Mouse (Mus musculus) hindbrain, embryonic 10.5 days (tissue): ENCODE measurements around the gene Nars2. TPM values are rescaled to one million over a fixed set of nuclear protein-coding genes. Genes with fewer than 3 reads are reported as not detected.

Experiments
- DNase-seq: peaks from one replicate; pipeline ENCODE4 v3.0.0-alpha.2; 2017; ENCODE audit warnings: low spot score
- H3K27ac ChIP-seq: fragments of 300-500 bp; sonication (generic); 2 replicates; pipeline ENCODE4 v1.5.1; 2016; ENCODE audit warnings: mild to moderate bottlenecking, moderate library complexity
- H3K27me3 ChIP-seq: fragments of 300-500 bp; sonication (generic); 2 replicates; pipeline ENCODE4 v1.6.1; 2016; ENCODE audit warnings: mild to moderate bottlenecking; ENCODE audit not compliant: poor library complexity, insufficient read depth, severe bottlenecking
- H3K36me3 ChIP-seq: fragments of 300-500 bp; sonication (generic); 2 replicates; pipeline ENCODE4 v1.6.1; 2016; ENCODE audit warnings: mild to moderate bottlenecking, moderate library complexity
- H3K4me1 ChIP-seq: fragments of 300-500 bp; sonication (generic); replicated peaks from 2 replicates; pipeline ENCODE4 v1.6.1; 2016; ENCODE audit warnings: mild to moderate bottlenecking
- H3K4me3 ChIP-seq: fragments of 300-500 bp; sonication (generic); 2 replicates; pipeline ENCODE4 v1.5.1; 2016; ENCODE audit warnings: mild to moderate bottlenecking, moderate library complexity
- H3K9me3 ChIP-seq: fragments of 300-500 bp; sonication (generic); 2 replicates; pipeline ENCODE4 v1.6.1; 2016; ENCODE audit warnings: mild to moderate bottlenecking, moderate library complexity
- WGBS: fragments of 180-500 bp; shearing (Covaris S2); methylation state at CpG from one replicate; pipeline ENCODE4 v1.1.7; 2016; 5-methylcytosine and 5-hydroxymethylcytosine counted together
- polyA plus RNA-seq: library from polyadenylated mRNA; unstranded; fragments of >200 nt; fragmentation: Nextera tagmentation; extraction: Ambion mirVana; gene quantifications from 2 replicates; pipeline ENCODE4 v1.2.1, GENCODE M21; 2016

Nars2 gene
- polyA plus RNA-seq, 1 experiment from 2014 or later: 22.3 TPM

GRCm38 (mm10) chr7:96975914-96976313, 24.6 kb downstream of the Nars2 start:
- Histone ChIP-seq H3K27ac (no peak overlapping the region), H3K27me3 (no peaks in the 10 kb centered on the region)
- no peak for DNase-seq

GRCm38 (mm10) chr7:96977209-96977608, 25.9 kb downstream of the Nars2 start:
- no peak for DNase-seq
- Histone ChIP-seq H3K4me3 (no peak overlapping the region), H3K27ac (no peak overlapping the region), H3K4me1 (0 out of 2 replicates have a peak, but pooled peaks cover 3% of the 10 kb centered on the region), H3K9me3 (no peaks in the 10 kb centered on the region), H3K36me3 (peaks cover 8% of the 10 kb centered on the region), H3K27me3 (no peaks in the 10 kb centered on the region)
- WGBS: 89% methylated on average over 1 of the region's 1 CpGs

More at GRCm38 (mm10) chr7:96975914-96976313, 24.6 kb downstream of the Nars2 start:
- 89% methylated on average over 5 of the region's 5 CpGs for WGBS
- H3K4me3 ChIP-seq: no peak overlapping the region
- peaks cover 8% of the 10 kb centered on the region for H3K36me3 ChIP-seq
- peaks cover 3% of the 10 kb centered on the region; the same call in 1 of the 2 replicates for H3K4me1 ChIP-seq
- no peaks in the 10 kb centered on the region for H3K9me3 ChIP-seq

DNA sequence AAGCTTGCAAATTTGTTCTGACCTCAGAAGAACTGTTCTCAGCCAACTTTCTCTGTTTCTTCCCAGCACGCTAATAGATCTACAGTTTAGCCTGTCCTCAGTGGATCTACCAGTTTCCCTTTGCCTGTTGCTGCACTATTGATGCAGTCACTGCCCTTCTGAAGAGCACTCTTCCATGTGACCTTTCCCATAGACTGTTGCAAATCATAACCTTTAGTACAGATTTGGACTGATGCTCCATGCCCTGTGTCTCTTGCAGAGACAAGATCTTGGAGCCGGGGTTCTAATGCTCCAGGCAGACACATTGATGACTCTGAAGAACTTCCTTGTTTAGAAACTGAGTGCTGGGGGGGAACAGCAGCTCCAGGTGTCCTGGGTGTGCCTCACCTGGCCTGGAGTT, 30.1 kb downstream of the Nars2 start:
- 94% methylated on average over 2 of the region's 2 CpGs for WGBS
- Histone ChIP-seq H3K27me3 (no peaks in the 10 kb centered on the region), H3K36me3 (no peaks in the 10 kb centered on the region; the same call in 1 of the 2 replicates), H3K4me3 (no peak overlapping the region), H3K9me3 (no peaks in the 10 kb centered on the region), H3K27ac (no peak overlapping the region), H3K4me1 (peaks cover 28% of the 10 kb centered on the region)
- no peak for DNase-seq

DNA sequence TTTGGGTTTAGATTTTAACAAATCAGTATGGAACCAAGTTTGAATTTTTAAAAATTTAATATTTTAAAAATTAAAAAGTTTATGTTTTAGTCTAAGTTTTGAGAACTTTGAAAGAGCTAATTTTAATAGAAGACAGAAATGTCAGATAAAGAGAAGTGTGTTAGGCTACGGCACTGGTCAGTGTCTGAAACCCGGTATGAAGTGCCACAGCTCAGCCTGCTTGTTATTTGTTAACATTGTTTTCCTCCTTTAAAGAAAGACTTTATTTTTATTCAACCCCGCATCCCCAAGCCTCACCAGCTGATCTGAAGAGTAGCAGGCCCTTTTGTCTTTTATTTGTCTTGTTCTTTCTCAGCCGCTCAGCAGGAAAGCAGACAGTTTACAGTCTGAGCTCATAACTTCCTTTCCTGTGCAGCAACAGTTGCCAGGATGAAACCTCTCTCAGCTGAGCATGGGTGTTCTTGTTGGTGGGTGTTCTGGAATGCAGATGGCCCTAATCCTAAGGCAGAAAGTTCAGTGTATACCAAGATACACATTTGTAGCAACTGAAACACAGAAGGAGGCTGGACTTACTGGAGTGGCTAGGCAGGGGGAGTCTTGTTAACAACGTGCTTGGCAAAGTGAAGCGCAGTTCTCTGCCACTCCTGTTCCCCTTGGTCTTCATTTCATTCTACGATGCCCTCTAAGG, 32.5 kb downstream of the Nars2 start:
- Histone ChIP-seq H3K4me3 (no peak overlapping the region), H3K4me1 (peaks cover 42% of the 10 kb centered on the region), H3K27ac (0 out of 2 replicates have a peak overlapping the region, but pooled peaks have one; percentile 23), H3K27me3 (no peaks in the 10 kb centered on the region), H3K36me3 (no peaks in the 10 kb centered on the region), H3K9me3 (no peaks in the 10 kb centered on the region)
- DNase-seq: peak; percentile 19
- WGBS: 32% methylated on average over 7 of the region's 7 CpGs

- H3K36me3 ChIP-seq: no peaks in the 10 kb centered on the region
- H3K27me3 ChIP-seq: no peaks in the 10 kb centered on the region
- WGBS: 38% methylated on average over 8 of the region's 8 CpGs
- H3K27ac ChIP-seq: no peak overlapping the region
- H3K4me3 ChIP-seq: no peak overlapping the region
- DNase-seq: peak; percentile 24
- no peaks in the 10 kb centered on the region for H3K9me3 ChIP-seq
- peaks cover 42% of the 10 kb centered on the region for H3K4me1 ChIP-seq
These were observed 34.5 kb downstream of the Nars2 start for GRCm38 (mm10) chr7:96985798-96986197.

DNA sequence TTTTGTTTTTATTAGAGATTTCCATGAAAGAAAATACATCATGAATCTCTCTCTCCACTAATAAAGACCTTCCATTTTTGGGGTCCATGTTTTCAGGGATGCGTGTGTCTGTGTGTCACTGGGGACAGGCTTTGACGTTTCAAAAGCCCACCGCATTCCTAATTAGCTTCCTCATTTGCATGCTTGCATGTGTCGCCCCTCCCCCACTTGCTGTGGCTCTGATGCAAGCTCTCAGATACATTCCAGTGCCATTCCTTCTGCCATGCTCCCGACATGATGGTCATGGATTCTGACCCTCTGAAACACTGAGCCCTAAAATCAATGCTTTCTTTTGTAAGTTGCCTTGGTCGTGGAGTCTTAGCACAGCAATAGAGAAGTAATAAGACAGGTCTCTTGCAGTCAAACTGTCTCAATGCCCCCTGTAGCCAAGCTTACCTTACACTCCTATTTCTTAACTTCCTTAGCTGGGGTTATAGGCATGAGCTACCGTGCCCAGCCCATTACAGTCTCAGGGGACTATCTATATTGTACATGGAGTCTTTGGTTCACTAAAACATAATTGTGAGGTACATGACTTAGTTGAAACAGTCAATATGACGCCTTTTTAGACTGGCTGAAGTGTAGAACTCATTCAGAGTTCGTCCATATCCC, 35.6 kb downstream of the Nars2 start:
- 36% methylated on average over 9 of the region's 9 CpGs for WGBS

DNA sequence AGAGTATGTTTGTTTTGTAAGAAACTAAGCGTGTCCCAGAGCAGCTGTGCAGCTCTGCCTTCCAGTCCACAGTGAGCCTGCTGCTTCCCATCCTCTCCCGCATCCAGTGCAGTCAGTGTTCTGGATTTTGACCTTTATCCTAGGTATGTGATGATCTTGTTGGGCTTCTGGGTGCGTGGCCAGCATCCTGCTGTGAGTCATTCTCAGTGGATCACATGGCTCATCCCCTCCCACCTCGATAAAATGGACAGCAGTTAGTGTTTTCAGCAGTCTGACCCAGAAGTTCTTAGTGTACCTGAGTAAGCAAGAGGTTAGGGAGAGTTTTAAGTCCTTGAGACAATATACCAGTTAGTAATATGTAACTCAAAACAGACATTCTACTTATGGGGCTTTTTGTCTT, 36.4 kb downstream of the Nars2 start:
- DNase-seq: no peak
- Histone ChIP-seq H3K27ac (no peak overlapping the region), H3K9me3 (no peaks in the 10 kb centered on the region), H3K4me3 (no peak overlapping the region), H3K27me3 (no peaks in the 10 kb centered on the region), H3K36me3 (no peaks in the 10 kb centered on the region), H3K4me1 (peaks cover 45% of the 10 kb centered on the region)
- WGBS: 68% methylated on average over 4 of the region's 4 CpGs

More for the DNA sequence above, 35.6 kb downstream of the Nars2 start:
- no peaks in the 10 kb centered on the region for H3K36me3 ChIP-seq
- no peak overlapping the region for H3K4me3 ChIP-seq
- peak; percentile 20 for DNase-seq
- no peaks in the 10 kb centered on the region for H3K27me3 ChIP-seq
- H3K27ac ChIP-seq: no peak overlapping the region
- H3K9me3 ChIP-seq: no peaks in the 10 kb centered on the region
- peaks cover 47% of the 10 kb centered on the region for H3K4me1 ChIP-seq

GRCm38 (mm10) chr7:97012956-97013355, 61.7 kb downstream of the Nars2 start:
- no peak overlapping the region for H3K27ac ChIP-seq
- WGBS: 82% methylated on average over 3 of the region's 3 CpGs
- H3K4me3 ChIP-seq: no peak overlapping the region
- H3K27me3 ChIP-seq: no peaks in the 10 kb centered on the region
- H3K36me3 ChIP-seq: 0 out of 2 replicates have a peak, but pooled peaks cover 14% of the 10 kb centered on the region
- 0 out of 2 replicates have a peak, but pooled peaks cover 8% of the 10 kb centered on the region for H3K9me3 ChIP-seq
- no peaks in the 10 kb centered on the region for H3K4me1 ChIP-seq
- no peak for DNase-seq

GRCm38 (mm10) chr7:97018005-97018404, 66.7 kb downstream of the Nars2 start:
- Histone ChIP-seq H3K4me1 (no peaks in the 10 kb centered on the region), H3K27ac (no peak overlapping the region), H3K27me3 (no peaks in the 10 kb centered on the region), H3K36me3 (0 out of 2 replicates have a peak, but pooled peaks cover 14% of the 10 kb centered on the region), H3K9me3 (0 out of 2 replicates have a peak, but pooled peaks cover 8% of the 10 kb centered on the region), H3K4me3 (no peak overlapping the region)
- DNase-seq: no peak
- WGBS: 74% methylated on average over 4 of the region's 4 CpGs

DNA sequence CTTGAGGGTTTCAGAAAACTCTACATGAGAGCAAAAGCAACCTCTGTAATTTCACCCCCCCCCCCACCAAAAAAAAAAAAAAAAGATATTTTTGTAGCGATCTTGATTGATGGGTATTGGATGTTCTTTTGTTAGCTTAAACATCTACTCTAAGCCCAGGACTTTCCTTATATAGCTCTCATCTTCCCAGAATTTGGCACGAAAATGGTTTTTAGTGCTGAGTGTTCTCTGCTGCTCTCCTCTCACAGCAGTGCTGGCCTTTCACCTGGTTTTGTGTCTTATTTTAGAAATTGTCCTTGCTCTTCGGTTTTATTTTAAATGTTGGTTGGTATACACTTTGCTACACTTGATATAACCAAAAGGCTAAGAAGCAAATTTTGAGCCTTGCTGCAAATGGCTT, 67.1 kb downstream of the Nars2 start:
- H3K4me3 ChIP-seq: no peak overlapping the region
- no peaks in the 10 kb centered on the region for H3K27me3 ChIP-seq
- WGBS: 94% methylated on average over 3 of the region's 3 CpGs
- 0 out of 2 replicates have a peak, but pooled peaks cover 8% of the 10 kb centered on the region for H3K9me3 ChIP-seq
- H3K27ac ChIP-seq: no peak overlapping the region
- no peak for DNase-seq
- H3K36me3 ChIP-seq: 0 out of 2 replicates have a peak, but pooled peaks cover 14% of the 10 kb centered on the region
- no peaks in the 10 kb centered on the region for H3K4me1 ChIP-seq

- Histone ChIP-seq H3K4me3 (no peak overlapping the region), H3K9me3 (0 out of 2 replicates have a peak, but pooled peaks cover 8% of the 10 kb centered on the region), H3K27ac (no peak overlapping the region), H3K27me3 (no peaks in the 10 kb centered on the region), H3K4me1 (no peaks in the 10 kb centered on the region), H3K36me3 (0 out of 2 replicates have a peak, but pooled peaks cover 11% of the 10 kb centered on the region)
- 82% methylated on average over 1 of the region's 1 CpGs for WGBS
- no peak for DNase-seq
These were observed 68.0 kb downstream of the Nars2 start for GRCm38 (mm10) chr7:97019303-97019702.

GRCm38 (mm10) chr7:97026772-97027358, 75.6 kb downstream of the Nars2 start:
- Histone ChIP-seq H3K36me3 (no peaks in the 10 kb centered on the region; the same call in 1 of the 2 replicates), H3K27ac (no peak overlapping the region), H3K4me3 (no peak overlapping the region), H3K9me3 (no peaks in the 10 kb centered on the region), H3K4me1 (no peaks in the 10 kb centered on the region), H3K27me3 (no peaks in the 10 kb centered on the region)
- WGBS: 90% methylated on average over 5 of the region's 5 CpGs
- DNase-seq: no peak

GRCm38 (mm10) chr7:97029151-97029550, 77.8 kb downstream of the Nars2 start:
- no peak for DNase-seq
- no peak overlapping the region for H3K4me3 ChIP-seq
- H3K4me1 ChIP-seq: no peaks in the 10 kb centered on the region
- H3K27ac ChIP-seq: no peak overlapping the region
- H3K9me3 ChIP-seq: no peaks in the 10 kb centered on the region
- 95% methylated on average over 10 of the region's 10 CpGs for WGBS
- H3K27me3 ChIP-seq: no peaks in the 10 kb centered on the region
- H3K36me3 ChIP-seq: no peaks in the 10 kb centered on the region; the same call in 1 of the 2 replicates
